Mouse (Mus musculus) liver, embryonic 12.5 days (tissue): ENCODE data around the gene Prdx5. TPM values are rescaled to one million over a fixed set of nuclear protein-coding genes. Genes with fewer than 3 reads are reported as not detected.
A peak's percentile ranks its signal among the peaks of the same experiment; 100 is the strongest.

Experiments used
- ATAC-seq: fragments of 200-750 bp; cut with Nextera tagmentation; 2 replicates; pipeline ENCODE4 v1.8.0; 2017; ENCODE audit warnings: moderate number of reproducible peaks, mild to moderate bottlenecking, moderate library complexity
- H3K27ac ChIP-seq: fragments of 300-500 bp; sonication (generic); 2 replicates; pipeline ENCODE4 v1.5.1; 2016; ENCODE audit warnings: mild to moderate bottlenecking
- H3K27me3 ChIP-seq: fragments of 300-500 bp; sonication (generic); replicated peaks from 2 replicates; pipeline ENCODE4 v1.6.1; 2016; ENCODE audit warnings: mild to moderate bottlenecking, moderate library complexity
- H3K36me3 ChIP-seq: fragments of 300-500 bp; sonication (generic); 2 replicates; pipeline ENCODE4 v1.6.1; 2016; ENCODE audit warnings: mild to moderate bottlenecking, moderate library complexity
- H3K4me1 ChIP-seq: fragments of 300-500 bp; sonication (generic); 2 replicates; pipeline ENCODE4 v1.6.1; 2016
- H3K4me2 ChIP-seq: fragments of 300-500 bp; sonication (generic); 2 replicates; pipeline ENCODE4 v1.6.1; 2016; ENCODE audit warnings: mild to moderate bottlenecking, moderate library complexity
- H3K4me3 ChIP-seq: fragments of 300-500 bp; sonication (generic); 2 replicates; pipeline ENCODE4 v1.5.1; 2016; ENCODE audit warnings: mild to moderate bottlenecking, moderate library complexity
- H3K9ac ChIP-seq: fragments of 300-500 bp; sonication (generic); 2 replicates; pipeline ENCODE4 v1.6.1; 2016; ENCODE audit warnings: mild to moderate bottlenecking, moderate library complexity
- H3K9me3 ChIP-seq: fragments of 300-500 bp; sonication (generic); replicated peaks from 2 replicates; pipeline ENCODE4 v1.6.1; 2016; ENCODE audit warnings: mild to moderate bottlenecking, moderate library complexity
- WGBS: fragments of 180-500 bp; shearing (Covaris S2); methylation state at CpG from one replicate; pipeline ENCODE4 v1.1.7; 2016; ENCODE audit not compliant: insufficient replicate concordance; 5-methylcytosine and 5-hydroxymethylcytosine counted together
- polyA plus RNA-seq: library from polyadenylated mRNA; unstranded; fragments of >200 nt; fragmentation: Nextera tagmentation; extraction: Ambion mirVana; gene quantifications from 2 replicates; pipeline ENCODE4 v1.2.1, GENCODE M21; 2016

The Prdx5 gene
- polyA plus RNA-seq, 1 experiment from 2014 or later, result 94.2 TPM

DNA sequence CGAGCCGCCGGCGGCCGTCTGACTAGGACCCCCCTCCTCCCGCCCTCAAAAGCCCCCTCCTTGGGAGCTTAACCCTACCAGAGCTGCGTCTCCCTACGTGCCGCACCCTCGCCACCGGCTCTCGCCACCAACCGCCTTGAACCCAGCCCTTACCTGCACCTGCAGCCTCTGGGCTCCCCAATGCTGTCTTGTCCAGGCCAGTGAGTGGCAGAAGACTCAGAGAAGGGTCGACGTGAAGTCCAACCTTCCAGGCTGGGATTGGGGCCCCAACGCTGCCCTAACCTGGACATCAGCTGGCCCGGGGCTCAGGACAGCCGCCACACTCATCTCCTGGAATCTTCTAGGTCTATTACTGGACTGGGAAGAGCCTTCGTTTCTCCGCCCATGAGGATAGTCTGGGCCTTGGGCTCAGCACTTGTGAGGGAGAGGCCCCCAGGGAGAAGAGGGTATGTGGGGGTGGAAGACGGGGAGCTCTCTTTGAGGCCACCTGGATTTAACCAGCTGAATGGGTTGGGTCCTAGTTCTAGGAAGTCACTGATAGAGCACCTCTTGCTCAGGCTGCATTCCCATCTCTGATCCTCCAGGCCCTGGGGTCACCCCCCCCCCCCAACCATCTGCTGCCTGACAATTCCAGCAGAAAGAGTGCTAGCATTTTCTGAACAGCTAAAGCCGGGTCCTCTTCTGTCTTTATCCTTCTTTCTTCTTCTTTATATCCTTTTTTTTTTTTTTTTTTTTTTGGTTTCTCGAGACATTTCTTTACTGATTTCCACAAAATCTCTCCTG, 24.5 kb upstream of the Prdx5 start, which contains the start of gene Kcnk4:
TSS of gene Kcnk4 (minus strand) at position 321 of the 783 bp plus-strand sequence.
- no peak within 1 kb of the TSS for H3K9ac ChIP-seq
- no peaks in the 10 kb centered on the region for H3K9me3 ChIP-seq
- H3K4me1 ChIP-seq, result peaks cover 9% of the 10 kb centered on the region
- H3K4me3 ChIP-seq, result peak within 1 kb of the TSS; percentile 22
- no peak for ATAC-seq
- H3K36me3 ChIP-seq, result no peaks in the 10 kb centered on the region
- WGBS, result 14% methylated on average over 23 of the region's 23 CpGs
- H3K27ac ChIP-seq, result no peak within 1 kb of the TSS
- peaks cover 81% of the 10 kb centered on the region for H3K27me3 ChIP-seq
- peak within 1 kb of the TSS; percentile 52 for H3K4me2 ChIP-seq

DNA sequence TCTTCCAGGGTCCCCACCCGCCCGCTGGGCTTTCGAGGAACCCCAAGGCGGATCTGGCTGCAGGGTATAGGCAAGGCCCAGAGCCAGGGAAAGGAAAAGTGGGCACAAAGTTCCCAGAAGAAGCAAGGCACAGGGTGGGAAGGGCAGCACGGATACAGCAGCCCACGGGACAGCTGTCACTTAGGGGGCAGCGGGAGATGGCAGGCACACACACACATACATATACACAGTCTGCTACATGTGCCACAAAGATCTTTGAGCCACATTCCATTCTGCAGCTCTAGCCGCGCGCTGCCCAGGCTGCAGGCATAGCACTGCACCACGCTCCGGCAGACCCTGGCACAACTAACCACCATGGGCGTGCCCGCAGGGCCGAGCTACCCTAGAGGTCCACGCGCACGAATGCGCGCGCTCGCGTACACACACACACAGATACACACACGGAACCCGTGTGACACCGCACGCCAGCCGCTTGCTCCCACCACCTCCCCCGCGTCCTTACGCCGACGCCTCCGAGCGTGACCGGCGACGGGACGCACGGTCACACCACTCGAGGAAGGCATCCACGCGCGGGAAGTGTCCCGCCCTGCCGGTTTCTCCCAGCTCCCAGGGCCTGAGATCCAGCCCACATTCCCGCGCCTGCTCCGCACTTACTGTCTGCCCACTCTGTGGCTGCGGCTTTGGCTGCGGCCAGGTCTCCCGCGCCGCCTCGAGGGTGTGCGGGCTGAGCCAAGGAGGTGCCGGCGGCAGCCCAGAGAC, 23.7 kb upstream of the Prdx5 start:
- H3K9ac ChIP-seq, result no peak overlapping the region
- H3K9me3 ChIP-seq, result no peaks in the 10 kb centered on the region
- H3K36me3 ChIP-seq, result no peaks in the 10 kb centered on the region
- H3K4me3 ChIP-seq, result peak overlapping the region; percentile 22
- H3K4me1 ChIP-seq, result peaks cover 9% of the 10 kb centered on the region
- WGBS, result 8% methylated on average over 58 of the region's 58 CpGs
- H3K4me2 ChIP-seq, result peak overlapping the region; percentile 52
- ATAC-seq, result no peak
- H3K27ac ChIP-seq, result no peak overlapping the region
- peaks cover 89% of the 10 kb centered on the region for H3K27me3 ChIP-seq

DNA sequence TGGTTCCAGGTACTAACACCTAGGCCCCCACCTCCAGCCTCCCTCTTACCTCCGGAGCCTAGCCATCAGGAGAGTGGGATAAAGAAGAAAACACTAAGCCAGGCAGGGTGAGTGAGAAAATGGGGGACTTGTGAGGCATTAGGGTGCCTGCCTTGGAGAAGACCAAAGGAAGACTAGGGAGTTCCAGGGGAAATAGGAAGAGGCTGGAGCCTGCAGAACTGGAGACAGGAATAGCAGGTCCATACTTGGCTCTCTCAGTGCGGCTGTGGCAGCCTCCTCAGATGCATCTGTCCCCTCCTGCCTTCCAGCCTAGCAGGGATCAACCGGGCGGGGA, 23.2 kb upstream of the Prdx5 start:
- Histone ChIP-seq H3K4me2 (no peak overlapping the region), H3K4me3 (no peak overlapping the region), H3K36me3 (no peaks in the 10 kb centered on the region), H3K27me3 (peaks cover 89% of the 10 kb centered on the region), H3K4me1 (peaks cover 9% of the 10 kb centered on the region), H3K27ac (no peak overlapping the region), H3K9me3 (no peaks in the 10 kb centered on the region), H3K9ac (no peak overlapping the region)
- 23% methylated on average over 4 of the region's 4 CpGs for WGBS
- ATAC-seq, result no peak

DNA sequence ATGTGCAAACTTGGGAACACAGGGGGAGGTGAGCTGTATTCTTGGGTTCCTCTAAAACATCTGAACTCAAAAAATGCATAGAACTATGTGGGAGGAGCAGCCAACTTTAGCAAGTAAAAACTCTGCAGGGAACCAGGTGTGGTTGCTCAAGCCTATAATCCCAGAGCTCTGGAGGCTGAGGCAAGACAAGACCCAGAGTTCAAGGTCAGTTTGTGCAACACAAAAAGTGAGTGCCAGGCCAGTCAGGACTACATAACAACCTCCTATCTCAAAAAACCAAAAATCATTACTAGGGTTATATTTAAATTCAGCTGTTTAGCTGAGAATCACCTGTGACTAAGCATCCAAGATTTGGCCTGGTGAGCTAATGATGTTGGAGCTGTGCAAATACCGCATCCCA, 22.1 kb upstream of the Prdx5 start:
- no peak for ATAC-seq
- WGBS, result 67% methylated on average over 1 of the region's 1 CpGs

DNA sequence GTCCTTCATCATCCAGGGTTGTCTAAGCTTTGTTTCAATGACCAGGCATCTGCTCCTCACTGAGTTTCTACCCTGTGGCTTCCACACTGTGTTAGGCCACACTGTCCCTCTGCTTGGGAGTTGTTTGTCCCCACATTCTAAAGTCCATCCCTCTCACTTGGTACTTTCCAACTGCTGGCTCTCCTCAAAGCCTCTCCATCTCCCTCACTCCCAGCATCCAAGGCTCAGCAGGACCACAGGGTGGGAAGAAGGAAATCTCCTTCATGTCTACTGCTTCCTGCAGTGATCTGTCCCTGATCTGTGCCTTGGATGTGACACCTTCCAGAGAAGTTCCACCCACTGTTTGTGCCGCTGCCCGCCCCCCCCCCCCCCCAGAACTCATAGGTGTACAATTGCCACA, 21.1 kb upstream of the Prdx5 start:
- Histone ChIP-seq H3K9ac (no peak overlapping the region), H3K9me3 (no peaks in the 10 kb centered on the region), H3K4me2 (no peak overlapping the region), H3K4me1 (peaks cover 22% of the 10 kb centered on the region), H3K36me3 (no peaks in the 10 kb centered on the region), H3K4me3 (no peak overlapping the region), H3K27ac (no peak overlapping the region), H3K27me3 (peaks cover 100% of the 10 kb centered on the region)
- ATAC-seq, result no peak
- WGBS, result 5% methylated on average over 2 of the region's 2 CpGs

More for the DNA sequence above, 22.1 kb upstream of the Prdx5 start:
- Histone ChIP-seq H3K27me3 (peaks cover 94% of the 10 kb centered on the region), H3K9ac (no peak overlapping the region), H3K4me2 (no peak overlapping the region), H3K36me3 (no peaks in the 10 kb centered on the region), H3K27ac (no peak overlapping the region), H3K4me3 (no peak overlapping the region), H3K4me1 (peaks cover 11% of the 10 kb centered on the region), H3K9me3 (no peaks in the 10 kb centered on the region)

DNA sequence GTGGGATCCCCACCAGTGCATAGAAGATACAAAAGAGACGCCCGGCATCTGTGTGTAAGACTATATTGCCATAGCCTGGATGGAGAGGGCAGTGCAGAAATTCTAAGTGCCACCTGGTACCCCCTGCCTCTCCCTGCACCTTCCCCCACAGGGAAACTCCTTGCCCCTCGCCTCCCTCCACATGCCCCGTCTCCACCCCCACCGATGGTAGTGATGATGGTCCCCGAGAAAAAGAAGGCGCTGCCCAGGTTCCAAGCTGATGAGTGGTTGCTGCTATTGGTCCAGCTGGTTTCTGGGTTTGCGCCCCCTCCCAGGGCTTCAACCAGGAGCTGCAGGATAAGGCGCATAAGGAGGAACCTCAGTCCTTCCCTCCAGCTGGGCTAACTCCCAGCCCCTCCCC, 18.2 kb upstream of the Prdx5 start:
- Histone ChIP-seq H3K27ac (no peak overlapping the region), H3K9me3 (no peaks in the 10 kb centered on the region), H3K9ac (no peak overlapping the region), H3K4me1 (peaks cover 31% of the 10 kb centered on the region), H3K4me3 (no peak overlapping the region), H3K36me3 (no peaks in the 10 kb centered on the region), H3K4me2 (no peak overlapping the region), H3K27me3 (peaks cover 100% of the 10 kb centered on the region)
- ATAC-seq, result no peak
- WGBS, result 18% methylated on average over 9 of the region's 9 CpGs

DNA sequence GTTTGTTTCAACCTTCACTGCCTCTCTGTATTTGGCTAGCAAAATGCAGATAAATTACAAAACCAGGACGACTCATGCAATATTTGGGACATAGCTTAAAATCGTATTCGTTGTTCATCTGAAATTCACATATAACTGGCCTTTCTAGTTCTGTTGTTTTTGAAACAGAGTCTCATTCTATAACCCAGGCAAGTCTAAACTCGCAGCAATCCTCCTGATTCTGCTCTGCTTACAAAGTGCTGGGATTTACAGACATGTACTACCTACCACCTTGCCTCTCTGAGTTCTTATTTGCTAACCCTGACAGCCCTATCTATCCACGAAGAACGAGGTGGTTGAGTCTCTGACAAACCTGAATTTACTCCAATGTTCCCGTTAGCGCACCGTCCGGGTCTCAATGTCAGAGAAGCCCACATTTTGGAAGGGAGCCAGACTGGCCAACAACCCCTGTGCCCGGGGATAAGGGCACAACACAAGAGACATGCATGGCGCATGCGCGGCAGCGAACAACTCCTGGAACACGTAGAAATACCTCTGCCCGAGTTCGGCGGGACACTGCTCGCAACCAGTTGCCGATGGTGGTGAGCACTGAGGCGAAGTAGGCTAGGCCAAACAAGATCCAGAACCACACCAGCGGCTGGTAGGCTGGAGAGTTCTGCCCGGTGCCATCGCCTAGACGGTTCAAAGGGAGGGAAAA, 16.8 kb upstream of the Prdx5 start:
- Histone ChIP-seq H3K9ac (no peak overlapping the region), H3K4me1 (peaks cover 42% of the 10 kb centered on the region), H3K4me3 (no peak overlapping the region; the same call in 1 of the 2 replicates), H3K27me3 (peaks cover 90% of the 10 kb centered on the region), H3K27ac (no peak overlapping the region), H3K36me3 (no peaks in the 10 kb centered on the region), H3K9me3 (no peaks in the 10 kb centered on the region), H3K4me2 (peak overlapping the region; percentile 33)
- ATAC-seq, result no peak
- 18% methylated on average over 26 of the region's 26 CpGs for WGBS

DNA sequence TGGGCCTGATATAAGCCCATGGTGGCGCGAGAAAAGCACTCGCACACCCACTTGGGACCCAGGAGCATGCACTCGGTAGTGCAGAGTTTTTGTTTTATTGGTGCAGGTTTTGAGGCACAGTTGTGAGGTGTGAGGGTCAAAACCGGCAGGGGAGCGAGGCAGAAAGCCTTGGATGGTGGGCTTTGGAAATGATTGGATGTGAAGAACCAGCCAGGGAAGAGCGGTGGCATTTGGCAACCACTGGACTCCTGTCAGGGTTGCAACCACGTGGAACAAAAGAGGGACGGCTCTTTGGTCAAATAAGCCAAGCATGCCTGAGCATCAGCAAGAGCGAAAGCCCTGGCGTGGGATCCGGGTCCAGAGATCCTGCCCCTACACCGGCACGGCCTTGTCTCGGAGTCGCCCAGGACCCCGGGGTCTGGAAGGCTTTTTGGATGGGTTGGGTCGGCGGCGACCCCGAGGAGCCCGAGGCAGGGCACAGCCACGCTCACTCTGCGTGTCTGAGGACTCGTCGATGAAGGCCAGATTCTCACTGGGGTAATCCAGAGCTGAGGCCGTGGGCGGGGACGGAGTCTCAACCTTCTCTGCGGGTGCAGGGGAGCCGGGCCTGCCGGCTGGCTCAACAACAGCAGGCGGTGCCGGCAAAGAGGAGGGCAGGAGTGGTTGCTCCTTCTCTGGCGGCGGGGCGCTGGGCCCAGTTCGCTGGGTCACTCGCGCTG, 15.9 kb upstream of the Prdx5 start:
- Histone ChIP-seq H3K4me3 (peak overlapping the region; percentile 22; the same call in 1 of the 2 replicates), H3K9me3 (no peaks in the 10 kb centered on the region), H3K9ac (no peak overlapping the region), H3K27me3 (peaks cover 81% of the 10 kb centered on the region), H3K27ac (no peak overlapping the region), H3K36me3 (no peaks in the 10 kb centered on the region), H3K4me1 (peaks cover 49% of the 10 kb centered on the region), H3K4me2 (peak overlapping the region; percentile 46; the same call in 1 of the 2 replicates)
- no peak for ATAC-seq
- whole genome bisulfite sequencing, result 20% methylated on average over 38 of the region's 40 CpGs

DNA sequence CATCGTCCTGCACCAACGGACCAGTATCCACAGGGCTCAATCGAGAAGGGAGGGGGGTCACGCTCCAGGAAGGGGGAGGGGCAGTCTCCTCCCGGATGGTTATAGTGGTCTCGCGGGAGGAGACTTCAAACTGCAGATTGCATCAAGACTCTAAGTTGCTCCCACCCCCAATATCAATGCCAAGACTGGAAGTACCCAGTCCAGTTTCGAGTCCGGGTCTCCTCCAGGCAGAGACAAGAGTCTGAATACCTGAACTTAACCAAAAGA, 15.3 kb upstream of the Prdx5 start, which contains the start of gene Catsperz:
TSS of gene Catsperz (minus strand) at position 74 of the 267 bp plus-strand sequence.
- no peak for ATAC-seq
- Histone ChIP-seq H3K4me3 (peak within 1 kb of the TSS; percentile 22), H3K4me2 (peak within 1 kb of the TSS; percentile 46), H3K36me3 (no peaks in the 10 kb centered on the region), H3K9ac (0 out of 2 replicates have a peak within 1 kb of the TSS, but pooled peaks have one; percentile 5), H3K27ac (no peak within 1 kb of the TSS), H3K4me1 (peaks cover 54% of the 10 kb centered on the region), H3K27me3 (peaks cover 75% of the 10 kb centered on the region), H3K9me3 (no peaks in the 10 kb centered on the region)
- WGBS, result 6% methylated on average over 9 of the region's 9 CpGs

DNA sequence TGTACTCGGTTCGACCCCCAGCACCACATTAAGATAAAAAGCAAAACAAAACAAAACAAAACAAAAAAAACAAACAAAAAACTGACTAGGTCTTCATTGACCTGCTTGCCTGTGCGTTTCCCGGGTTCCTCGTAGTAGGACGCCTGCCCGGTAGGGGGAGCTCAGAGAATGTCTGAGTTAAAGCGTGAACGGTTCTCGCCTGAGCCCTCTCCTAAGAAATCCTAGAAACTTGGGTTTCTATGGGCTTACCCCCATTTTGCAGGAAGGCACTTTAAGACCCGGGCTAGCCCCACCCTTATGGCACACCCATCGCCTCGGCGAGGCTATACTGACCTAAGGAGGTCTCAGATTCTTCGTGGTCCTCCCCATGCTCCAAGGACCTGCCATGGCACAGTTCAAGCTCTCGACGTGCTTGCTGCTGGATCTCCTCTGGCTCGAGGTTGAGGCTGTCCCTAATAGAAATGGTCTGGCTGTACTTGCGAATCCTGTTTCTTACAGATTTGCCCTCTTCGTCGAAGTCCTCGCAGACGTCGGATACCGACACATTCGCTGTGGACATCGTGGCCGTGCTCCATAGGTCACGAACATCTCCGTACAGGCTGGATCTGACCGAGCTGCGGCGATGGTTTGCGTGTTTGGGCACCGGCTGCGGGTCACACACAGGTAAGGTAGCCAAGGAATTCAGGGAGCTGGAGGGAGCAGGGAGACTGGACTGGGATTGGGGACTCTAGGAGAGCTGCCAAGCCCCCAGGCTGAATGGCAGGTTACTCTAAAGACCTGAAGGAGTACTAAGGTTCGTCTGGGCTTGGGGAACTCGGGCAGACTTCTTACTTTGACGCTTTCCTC, 14.8 kb upstream of the Prdx5 start:
- 4% methylated on average over 39 of the region's 39 CpGs for WGBS
- no peak overlapping the region for H3K27ac ChIP-seq
- ATAC-seq, result no peak
- H3K4me2 ChIP-seq, result peak overlapping the region; percentile 46
- H3K36me3 ChIP-seq, result peaks cover 3% of the 10 kb centered on the region; the same call in 1 of the 2 replicates
- 0 out of 2 replicates have a peak overlapping the region, but pooled peaks have one; percentile 5 for H3K9ac ChIP-seq
- peaks cover 70% of the 10 kb centered on the region for H3K27me3 ChIP-seq
- H3K4me1 ChIP-seq, result peaks cover 60% of the 10 kb centered on the region
- no peaks in the 10 kb centered on the region for H3K9me3 ChIP-seq
- peak overlapping the region; percentile 22 for H3K4me3 ChIP-seq
